Mouse (Mus musculus): ENCODE data around the gene Gm10330.
"Not testable (repeated sequence)": the region's sequence is repeated elsewhere in the genome, so short reads cannot be mapped to it uniquely, and the experiment has no call there.

The Gm10330 gene

DNA sequence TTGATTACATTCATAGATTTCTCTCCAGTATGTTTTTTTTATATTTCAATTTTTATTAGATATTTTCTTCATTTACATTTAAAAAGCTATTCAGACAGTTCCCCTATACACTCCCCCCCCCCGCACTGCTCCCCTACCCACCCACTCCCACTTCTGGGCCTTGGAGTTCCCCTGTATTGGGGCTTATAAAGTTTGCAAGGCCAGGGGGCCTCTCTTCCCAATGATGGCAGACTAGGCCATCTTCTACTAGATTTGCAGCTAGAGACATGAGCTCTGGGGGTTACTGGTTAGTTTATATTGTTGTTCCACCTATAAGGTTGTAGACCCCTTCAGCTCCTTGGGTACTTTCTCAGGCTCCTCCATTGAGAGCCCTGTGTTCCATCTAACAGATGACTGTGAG, at the start of gene Gm10330:
Gm10330 (minus strand) TSS at position 101 of the 400 bp plus-strand sequence.
- not testable (repeated sequence) for DNase-seq

GRCm38 (mm10) chr12:23800776-23801175, 20.7 kb upstream of the Gm10330 start:
- DNase-seq = not testable (repeated sequence)

GRCm38 (mm10) chr12:23800366-23800765, 20.3 kb upstream of the Gm10330 start:
- DNase-seq = not testable (repeated sequence)

Data from cerebellum, adult 11-12 months (tissue).